Mouse (Mus musculus) limb, embryonic 13.5 days (tissue): ENCODE data around the gene 2810459M11Rik. TPM values are rescaled to one million over a fixed set of nuclear protein-coding genes. Genes with fewer than 3 reads are reported as not detected.

ENCODE experiments used
- ATAC-seq: fragments of 200-750 bp; cut with Nextera tagmentation; 2 replicates; pipeline ENCODE4 v1.8.0; 2017; ENCODE audit warnings: low read depth, moderate number of reproducible peaks, moderate TSS enrichment; ENCODE audit not compliant: low FRiP score
- H3K27ac ChIP-seq: fragments of 300-500 bp; sonication (generic); 2 replicates; pipeline ENCODE4 v1.5.1; 2015; ENCODE audit warnings: inconsistent platforms, mild to moderate bottlenecking, moderate library complexity
- H3K27me3 ChIP-seq: fragments of 300-500 bp; sonication (generic); 2 replicates; pipeline ENCODE4 v1.6.1; 2015; ENCODE audit warnings: mild to moderate bottlenecking, inconsistent platforms
- H3K36me3 ChIP-seq: fragments of 300-500 bp; sonication (generic); 2 replicates; pipeline ENCODE4 v1.6.1; 2015; ENCODE audit warnings: inconsistent platforms, mild to moderate bottlenecking, moderate library complexity
- H3K4me1 ChIP-seq: fragments of 300-500 bp; sonication (generic); 2 replicates; pipeline ENCODE4 v1.6.1; 2015; ENCODE audit warnings: inconsistent platforms
- H3K4me2 ChIP-seq: fragments of 300-500 bp; sonication (generic); replicated peaks from 2 replicates; pipeline ENCODE4 v1.6.1; 2015; ENCODE audit warnings: inconsistent platforms, mild to moderate bottlenecking, moderate library complexity
- H3K4me3 ChIP-seq: fragments of 300-500 bp; sonication (generic); 2 replicates; pipeline ENCODE4 v1.5.1; 2015; ENCODE audit warnings: moderate library complexity, mild to moderate bottlenecking, inconsistent platforms
- H3K9ac ChIP-seq: fragments of 300-500 bp; sonication (generic); 2 replicates; pipeline ENCODE4 v1.6.1; 2015; ENCODE audit warnings: mild to moderate bottlenecking, inconsistent platforms
- H3K9me3 ChIP-seq: fragments of 300-500 bp; sonication (generic); 2 replicates; pipeline ENCODE4 v1.6.1; 2016; ENCODE audit warnings: inconsistent platforms
- WGBS: fragments of 180-500 bp; shearing (Covaris S2); methylation state at CpG from one replicate; pipeline ENCODE4 v1.1.7; 2015; 5-methylcytosine and 5-hydroxymethylcytosine counted together
- polyA plus RNA-seq: library from polyadenylated mRNA; unstranded; fragments of >200 nt; fragmentation: Nextera tagmentation; extraction: Ambion mirVana; gene quantifications from 2 replicates; pipeline ENCODE4 v1.2.1, GENCODE M21; 2015

2810459M11Rik gene
- polyA plus RNA-seq, 1 experiment from 2014 or later: 0.31 TPM

DNA sequence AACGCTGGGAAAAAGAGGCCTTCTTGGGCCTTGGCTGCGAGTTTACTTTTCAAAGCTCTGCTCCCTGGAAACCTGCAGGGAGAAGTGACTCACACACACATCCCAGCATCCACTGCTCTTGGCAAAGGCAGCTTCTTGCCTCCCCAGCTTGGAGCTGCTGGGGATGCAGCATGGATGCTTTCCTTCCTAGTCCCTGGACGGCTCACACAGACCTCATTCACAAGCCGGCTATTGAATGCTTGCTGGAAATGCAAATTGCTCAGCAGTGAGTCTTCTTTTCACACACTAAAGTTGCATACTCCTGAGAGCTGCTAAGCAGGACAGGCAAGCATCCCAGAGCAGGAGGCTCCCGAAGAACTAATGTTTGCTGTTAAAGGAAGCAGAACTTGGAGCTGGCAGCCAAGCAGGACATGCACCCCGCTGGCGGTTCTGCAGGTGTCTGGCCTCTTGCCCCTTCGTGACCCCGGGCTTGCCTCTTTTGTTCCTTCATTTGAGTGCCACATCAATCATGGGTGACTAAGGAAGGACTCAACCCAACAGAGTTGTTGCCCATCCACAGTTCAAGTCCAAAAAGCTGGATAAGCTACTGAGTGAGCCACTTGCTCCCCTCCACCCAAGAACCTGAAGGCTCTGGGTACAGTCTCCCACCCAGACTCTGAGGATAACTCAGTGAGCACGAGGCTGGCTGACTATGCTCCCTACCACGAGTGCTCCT is 13.2 kb upstream of the 2810459M11Rik start:
- no peaks in the 10 kb centered on the region for H3K36me3 ChIP-seq
- no peak overlapping the region for H3K4me2 ChIP-seq
- H3K27me3 ChIP-seq: peaks cover 13% of the 10 kb centered on the region; the same call in 1 of the 2 replicates
- 23% methylated on average over 11 of the region's 11 CpGs for WGBS
- no peak overlapping the region for H3K27ac ChIP-seq
- ATAC-seq: no peak
- no peaks in the 10 kb centered on the region for H3K9me3 ChIP-seq
- no peaks in the 10 kb centered on the region for H3K4me1 ChIP-seq
- H3K9ac ChIP-seq: no peak overlapping the region
- H3K4me3 ChIP-seq: no peak overlapping the region

DNA sequence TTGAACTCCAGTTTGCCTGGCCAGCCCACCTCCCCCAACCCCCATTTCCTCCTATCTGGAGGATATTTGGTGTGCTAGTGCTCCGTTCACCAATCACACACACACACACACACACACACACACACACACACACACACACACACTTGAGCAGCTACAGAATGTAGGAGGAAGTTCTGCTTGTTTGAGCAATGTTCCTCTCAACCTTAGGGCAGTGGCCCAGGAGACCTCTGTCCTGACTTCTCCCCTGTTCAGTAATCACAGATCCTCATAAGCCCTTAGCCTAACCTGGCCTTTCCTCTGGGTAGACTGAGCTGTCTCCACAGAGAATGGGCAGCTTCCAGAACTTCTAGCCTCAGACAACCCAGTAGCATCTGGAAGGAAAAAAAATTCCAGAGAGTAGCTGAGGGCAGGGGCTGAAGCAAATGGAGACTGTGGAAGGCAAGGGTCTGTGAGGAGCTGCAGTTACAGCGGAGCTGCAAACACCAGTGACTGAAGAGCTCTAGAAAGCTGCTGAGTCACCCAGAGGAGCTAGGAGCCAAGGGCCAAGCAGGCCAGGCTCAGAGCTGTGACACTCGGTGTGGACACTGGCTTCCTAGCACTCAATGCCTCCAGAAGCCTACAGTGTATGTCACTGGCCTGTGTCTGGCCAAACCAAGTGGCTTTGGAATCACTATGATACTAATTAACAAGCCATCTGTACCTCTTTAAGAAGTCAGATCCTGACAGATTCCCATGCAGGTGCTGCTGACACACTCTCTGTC is 7.3 kb upstream of the 2810459M11Rik start:
- Histone ChIP-seq H3K36me3 (no peaks in the 10 kb centered on the region), H3K9me3 (peaks cover 16% of the 10 kb centered on the region; the same call in 1 of the 2 replicates), H3K27ac (no peak overlapping the region), H3K9ac (no peak overlapping the region), H3K27me3 (peaks cover 8% of the 10 kb centered on the region), H3K4me3 (no peak overlapping the region), H3K4me1 (no peaks in the 10 kb centered on the region), H3K4me2 (no peak overlapping the region)
- ATAC-seq: no peak
- WGBS: 60% methylated on average over 3 of the region's 3 CpGs

DNA sequence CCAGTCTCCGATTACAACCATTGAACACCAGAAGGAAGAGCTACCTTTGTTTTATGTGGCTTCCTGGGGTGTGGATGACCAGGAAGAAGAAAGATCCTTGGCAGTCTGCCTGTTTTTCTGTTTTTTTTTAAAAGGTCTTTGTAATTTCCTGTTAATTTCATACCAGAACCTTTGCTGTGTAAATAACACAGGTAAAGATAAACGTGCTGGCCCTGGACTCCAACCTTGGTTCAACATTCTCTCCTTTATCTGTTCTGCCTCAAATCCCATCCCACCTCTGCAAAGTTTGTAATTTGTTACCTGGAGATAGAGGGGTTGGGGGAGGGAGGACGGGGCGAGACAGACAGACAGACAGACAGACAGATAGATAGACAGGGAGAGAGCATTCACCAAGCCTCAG is 5.5 kb upstream of the 2810459M11Rik start:
- Histone ChIP-seq H3K27ac (no peak overlapping the region), H3K9ac (no peak overlapping the region), H3K4me2 (no peak overlapping the region), H3K4me3 (no peak overlapping the region), H3K4me1 (no peaks in the 10 kb centered on the region), H3K27me3 (peaks cover 25% of the 10 kb centered on the region), H3K9me3 (peaks cover 16% of the 10 kb centered on the region; the same call in 1 of the 2 replicates), H3K36me3 (no peaks in the 10 kb centered on the region)
- 68% methylated on average over 4 of the region's 4 CpGs for WGBS
- no peak for ATAC-seq

DNA sequence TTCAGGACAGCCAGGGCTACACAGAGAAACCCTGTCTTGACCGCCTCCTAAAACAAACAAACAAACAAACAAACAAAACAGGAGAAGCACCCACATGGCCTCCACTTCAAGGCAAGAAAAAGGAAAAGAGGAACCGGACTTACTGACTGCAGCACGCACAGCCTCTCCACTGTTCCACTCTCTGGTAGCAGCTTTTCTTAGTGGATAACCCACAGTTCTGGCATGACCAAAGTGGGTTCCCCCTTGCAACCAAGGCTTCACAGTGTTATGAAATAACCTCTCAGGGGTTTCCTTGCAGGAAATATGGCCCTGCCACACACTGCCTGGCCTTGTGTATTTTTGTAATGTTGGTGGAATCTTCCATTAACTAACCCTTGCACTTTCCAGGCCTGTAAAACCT is 4.8 kb upstream of the 2810459M11Rik start:
- WGBS: 97% methylated on average over 3 of the region's 3 CpGs
- H3K36me3 ChIP-seq: no peaks in the 10 kb centered on the region
- H3K9ac ChIP-seq: no peak overlapping the region
- no peaks in the 10 kb centered on the region for H3K4me1 ChIP-seq
- H3K27ac ChIP-seq: no peak overlapping the region
- ATAC-seq: no peak
- no peak overlapping the region for H3K4me2 ChIP-seq
- no peak overlapping the region for H3K4me3 ChIP-seq
- H3K9me3 ChIP-seq: peaks cover 16% of the 10 kb centered on the region; the same call in 1 of the 2 replicates
- H3K27me3 ChIP-seq: peaks cover 32% of the 10 kb centered on the region

DNA sequence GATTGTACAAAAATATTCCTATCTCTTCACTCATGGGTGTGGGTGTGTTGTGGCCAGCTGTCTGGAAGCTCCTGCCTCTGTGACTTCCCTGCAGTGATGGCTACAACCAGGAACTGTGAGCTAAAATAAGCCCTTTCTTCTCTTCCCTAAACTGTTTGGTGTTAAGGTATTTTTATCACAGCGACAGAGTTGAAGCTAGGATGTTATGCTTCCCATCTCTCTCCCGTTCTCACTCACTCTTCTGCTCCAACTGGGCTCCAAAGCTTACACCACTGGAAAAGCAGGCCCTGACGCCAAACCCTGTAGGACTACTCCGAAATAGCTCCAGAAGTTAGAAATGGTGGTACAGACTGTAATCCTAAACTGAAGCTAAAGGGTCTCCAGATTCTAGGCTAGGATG is 607 bp upstream of the 2810459M11Rik start:
- H3K27ac ChIP-seq: no peak overlapping the region
- H3K9ac ChIP-seq: no peak overlapping the region
- H3K4me2 ChIP-seq: no peak overlapping the region
- no peak overlapping the region for H3K4me3 ChIP-seq
- peaks cover 16% of the 10 kb centered on the region; the same call in 1 of the 2 replicates for H3K9me3 ChIP-seq
- ATAC-seq: no peak
- peaks cover 9% of the 10 kb centered on the region for H3K4me1 ChIP-seq
- H3K27me3 ChIP-seq: peaks cover 68% of the 10 kb centered on the region
- 56% methylated on average over 4 of the region's 4 CpGs for WGBS
- no peaks in the 10 kb centered on the region for H3K36me3 ChIP-seq

DNA sequence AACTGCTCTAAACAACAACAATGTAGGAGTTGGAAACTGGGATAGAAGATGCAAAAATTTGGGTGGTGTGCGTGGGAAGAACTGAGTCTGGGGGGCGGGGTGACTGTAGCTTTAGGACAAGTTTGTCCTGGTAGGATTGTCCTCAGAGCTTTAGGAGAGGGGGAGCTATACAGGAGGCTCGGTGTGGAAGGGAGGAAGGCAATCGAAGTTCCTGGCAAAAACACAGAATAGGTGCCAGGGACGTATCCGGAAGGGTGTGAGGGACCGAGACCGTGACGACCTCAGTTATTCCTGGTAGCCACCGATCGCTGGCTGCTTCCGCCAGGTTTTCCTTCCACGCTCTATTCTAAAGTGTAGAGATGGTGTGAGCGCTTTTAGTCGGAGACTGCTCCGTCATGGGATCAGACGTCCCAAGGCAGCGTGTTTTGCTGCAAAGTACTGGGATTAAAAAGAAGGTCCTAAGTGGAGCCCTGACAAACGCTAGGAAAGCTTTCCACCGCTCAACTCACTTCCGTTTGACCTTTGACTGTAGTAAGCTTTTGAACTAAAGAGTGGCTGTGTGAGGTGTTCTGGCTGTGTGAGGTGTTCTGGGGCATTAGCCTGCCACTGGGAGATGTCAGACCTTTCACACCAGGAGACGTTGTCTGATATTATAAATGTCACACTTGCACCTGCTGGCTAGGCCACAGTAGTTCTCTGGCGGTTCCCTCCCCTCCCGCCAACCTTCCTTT is 1.3 kb downstream of the 2810459M11Rik start:
- 5% methylated on average over 24 of the region's 24 CpGs for WGBS
- peaks cover 68% of the 10 kb centered on the region for H3K27me3 ChIP-seq
- H3K27ac ChIP-seq: no peak overlapping the region
- H3K9ac ChIP-seq: no peak overlapping the region
- H3K9me3 ChIP-seq: 0 out of 2 replicates have a peak, but pooled peaks cover 2% of the 10 kb centered on the region
- no peaks in the 10 kb centered on the region for H3K36me3 ChIP-seq
- H3K4me2 ChIP-seq: peak overlapping the region; percentile 97
- peaks cover 9% of the 10 kb centered on the region for H3K4me1 ChIP-seq
- peak overlapping the region; percentile 58 for H3K4me3 ChIP-seq
- ATAC-seq: no peak; the same call in 1 of the 2 replicates

DNA sequence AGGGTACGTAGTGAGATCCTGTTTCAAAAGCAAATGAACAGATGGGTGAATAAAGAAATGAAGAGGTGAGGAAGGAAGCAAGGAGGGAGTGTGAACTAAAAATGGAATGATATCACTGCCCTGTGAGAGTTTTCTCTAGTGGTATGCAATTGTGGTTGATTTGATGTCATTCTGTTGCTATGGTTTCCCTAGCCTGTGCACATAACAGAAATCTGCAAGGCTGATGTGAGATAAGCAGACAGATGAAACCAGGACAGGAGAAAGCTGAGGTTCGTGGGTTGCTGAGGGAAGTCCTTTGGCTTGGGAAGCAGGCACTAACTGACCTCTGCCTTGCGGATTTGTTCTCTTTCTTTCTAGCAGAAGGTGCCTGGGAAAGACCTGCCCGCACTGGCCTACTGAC is 2.6 kb downstream of the 2810459M11Rik start:
- H3K4me1 ChIP-seq: peaks cover 9% of the 10 kb centered on the region
- no peak overlapping the region for H3K4me2 ChIP-seq
- no peak for ATAC-seq
- H3K27me3 ChIP-seq: peaks cover 66% of the 10 kb centered on the region
- WGBS: 77% methylated on average over 4 of the region's 4 CpGs
- no peaks in the 10 kb centered on the region for H3K9me3 ChIP-seq
- H3K4me3 ChIP-seq: no peak overlapping the region
- H3K36me3 ChIP-seq: no peaks in the 10 kb centered on the region
- H3K27ac ChIP-seq: no peak overlapping the region
- no peak overlapping the region for H3K9ac ChIP-seq

DNA sequence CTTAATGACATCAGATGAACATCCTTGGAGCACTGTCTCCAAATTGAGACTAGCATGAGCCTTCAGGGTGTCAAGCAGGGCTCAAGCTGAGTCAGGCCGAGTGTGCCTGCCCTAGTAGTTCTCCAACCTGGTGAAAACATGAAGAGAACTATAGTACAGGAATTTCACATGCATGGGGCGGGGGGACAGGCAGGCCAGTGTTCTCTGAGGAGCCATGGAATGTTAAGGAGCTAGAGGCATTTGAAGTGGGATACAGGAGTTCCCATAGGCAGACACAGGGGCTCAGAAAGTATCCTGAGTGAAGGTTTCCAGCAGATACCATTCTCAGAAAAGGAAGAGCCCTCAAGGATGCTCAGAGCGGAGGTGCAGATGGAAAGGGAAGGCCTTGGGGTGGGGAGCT is 3.1 kb downstream of the 2810459M11Rik start:
- no peaks in the 10 kb centered on the region for H3K9me3 ChIP-seq
- H3K27ac ChIP-seq: no peak overlapping the region
- H3K9ac ChIP-seq: no peak overlapping the region
- H3K4me3 ChIP-seq: no peak overlapping the region
- no peaks in the 10 kb centered on the region for H3K36me3 ChIP-seq
- peaks cover 9% of the 10 kb centered on the region for H3K4me1 ChIP-seq
- 80% methylated on average over 3 of the region's 3 CpGs for WGBS
- H3K27me3 ChIP-seq: peaks cover 61% of the 10 kb centered on the region
- no peak for ATAC-seq
- no peak overlapping the region for H3K4me2 ChIP-seq

DNA sequence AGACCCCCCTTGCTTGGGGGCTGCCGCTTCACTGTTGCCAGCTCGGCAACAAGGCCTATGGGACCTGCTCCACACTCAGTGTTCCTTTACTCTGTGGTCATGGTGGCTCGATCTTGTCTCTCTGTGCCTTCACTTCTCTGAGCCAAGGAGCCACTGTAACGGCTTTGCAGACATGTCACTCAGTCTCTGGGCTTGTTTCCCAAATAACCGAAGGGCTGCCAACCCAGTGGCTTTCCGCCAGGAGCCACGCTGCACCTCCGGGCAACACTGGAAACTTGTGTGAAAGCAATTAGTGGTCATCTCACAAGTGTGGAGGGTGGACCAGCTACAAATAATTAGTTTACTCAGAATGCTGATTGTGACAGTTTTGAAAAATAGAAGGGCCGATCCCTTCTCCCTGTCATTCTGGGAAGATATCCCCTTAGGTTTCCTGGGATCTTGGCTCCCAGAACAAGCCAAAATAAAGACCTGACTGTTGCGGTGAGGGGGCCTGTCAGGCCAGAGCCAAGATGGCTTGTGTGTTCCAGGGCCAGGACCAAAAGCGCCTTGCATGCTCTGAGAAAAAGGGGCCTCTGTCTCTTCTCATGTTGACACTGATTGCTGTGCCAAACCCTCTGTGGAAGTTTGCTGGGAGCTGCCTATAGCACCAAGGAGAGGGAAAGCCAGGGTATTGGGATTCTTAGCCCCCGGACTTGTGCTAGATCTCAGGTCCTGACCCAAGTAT is 7.7 kb downstream of the 2810459M11Rik start:
- Histone ChIP-seq H3K4me1 (0 out of 2 replicates have a peak, but pooled peaks cover 4% of the 10 kb centered on the region), H3K36me3 (no peaks in the 10 kb centered on the region), H3K4me2 (no peak overlapping the region), H3K9ac (no peak overlapping the region), H3K27ac (no peak overlapping the region; the same call in 1 of the 2 replicates), H3K4me3 (no peak overlapping the region), H3K27me3 (peaks cover 15% of the 10 kb centered on the region), H3K9me3 (no peaks in the 10 kb centered on the region)
- ATAC-seq: no peak; the same call in 1 of the 2 replicates
- 74% methylated on average over 12 of the region's 12 CpGs for whole genome bisulfite sequencing

DNA sequence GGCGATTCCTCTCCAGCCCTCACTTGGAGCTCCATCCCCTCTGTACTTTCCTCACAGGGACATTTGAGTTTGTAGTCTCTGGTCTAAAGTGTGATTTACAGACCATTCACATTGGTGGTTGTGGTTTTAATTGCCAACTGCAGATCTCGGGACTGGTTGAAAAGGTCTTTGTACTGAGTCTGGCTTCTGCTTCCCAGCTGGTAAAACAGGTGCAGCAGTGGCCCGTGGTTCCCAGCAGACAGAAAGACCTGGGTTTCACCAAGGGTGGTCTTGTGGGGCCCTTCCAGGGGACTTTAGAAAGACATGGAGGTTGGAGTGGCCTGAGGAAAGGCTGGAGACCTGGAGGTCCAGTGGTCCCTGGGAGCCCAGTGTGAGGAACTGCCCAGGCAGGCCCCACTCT is 9.3 kb downstream of the 2810459M11Rik start:
- Histone ChIP-seq H3K27me3 (0 out of 2 replicates have a peak, but pooled peaks cover 5% of the 10 kb centered on the region), H3K9me3 (no peaks in the 10 kb centered on the region), H3K4me1 (0 out of 2 replicates have a peak, but pooled peaks cover 7% of the 10 kb centered on the region), H3K36me3 (no peaks in the 10 kb centered on the region), H3K9ac (no peak overlapping the region), H3K4me3 (no peak overlapping the region), H3K27ac (no peak overlapping the region), H3K4me2 (no peak overlapping the region)
- WGBS: 28% methylated on average over 3 of the region's 3 CpGs
- no peak for ATAC-seq

DNA sequence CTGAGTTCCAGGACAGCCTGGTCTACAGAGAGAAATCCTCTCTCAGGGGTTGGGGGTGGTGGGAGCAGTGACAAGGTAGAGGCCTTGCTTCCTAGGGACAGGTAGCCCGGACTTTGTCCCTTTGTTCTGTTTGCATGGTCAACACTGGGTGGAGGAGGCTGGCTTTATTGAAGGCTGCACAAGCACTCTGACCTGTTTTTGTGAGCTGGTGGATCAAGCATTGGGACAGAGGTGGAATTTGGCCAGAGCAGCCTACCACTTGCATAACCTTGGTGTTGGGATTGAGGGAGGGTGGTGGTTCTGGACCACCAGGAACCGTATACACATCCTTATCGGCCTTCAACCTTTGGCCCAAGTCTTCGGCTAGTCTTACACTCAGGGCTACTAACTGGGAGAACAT is 10.6 kb downstream of the 2810459M11Rik start:
- no peak overlapping the region for H3K9ac ChIP-seq
- ATAC-seq: no peak
- 90% methylated on average over 4 of the region's 4 CpGs for WGBS
- 0 out of 2 replicates have a peak, but pooled peaks cover 5% of the 10 kb centered on the region for H3K27me3 ChIP-seq
- H3K4me2 ChIP-seq: no peak overlapping the region
- H3K27ac ChIP-seq: no peak overlapping the region
- H3K36me3 ChIP-seq: no peaks in the 10 kb centered on the region
- no peak overlapping the region for H3K4me3 ChIP-seq
- 0 out of 2 replicates have a peak, but pooled peaks cover 7% of the 10 kb centered on the region for H3K4me1 ChIP-seq
- H3K9me3 ChIP-seq: no peaks in the 10 kb centered on the region
